Mouse (Mus musculus): ENCODE measurements around the gene Atp8a1. TPM values are rescaled to one million over a fixed set of nuclear protein-coding genes. Genes with fewer than 3 reads are reported as not detected.

The Atp8a1 gene
- total and polyA plus RNA-seq, 2 experiments = 3.8 to 5.1 TPM

GRCm38 (mm10) chr5:67774186-67774585, 73.0 kb downstream of the Atp8a1 start:
- no peaks in the 10 kb centered on the region for H3K36me3 ChIP-seq (ENCODE audit: control insufficient read depth, insufficient read depth, low read length)
- no peaks in the 10 kb centered on the region for H3K79me2 ChIP-seq (ENCODE audit: control insufficient read depth, insufficient read depth, low read length)
- H3K9ac ChIP-seq (ENCODE audit: low read depth, low read length) = no peak overlapping the region
- H3K27me3 ChIP-seq (ENCODE audit: control insufficient read depth, insufficient read depth, low read length) = no peaks in the 10 kb centered on the region
- no peak overlapping the region for H3K27ac ChIP-seq (replicated peaks; ENCODE audit: insufficient read depth, low read depth, low read length)
- no peak overlapping the region for H3K4me3 ChIP-seq (ENCODE audit: insufficient read depth, low read depth, low read length)
- DNase-seq (ENCODE audit: extremely low read depth, low read depth, low spot score) = peak; percentile 18
- TF ChIP-seq CTCF (IDR thresholded peaks at IDR 0.05; ENCODE audit: low read depth, low read length) = no peak
- TF ChIP-seq POLR2A (IDR thresholded peaks at IDR 0.05; ENCODE audit: extremely low read depth, insufficient read depth, low read length) = no peak
- 55% methylated on average over 2 of the region's 2 CpGs for whole genome bisulfite sequencing
- H3K4me1 ChIP-seq (ENCODE audit: control insufficient read depth, insufficient read depth, low read length) = no peaks in the 10 kb centered on the region

GRCm38 (mm10) chr5:67768708-67769107, 78.5 kb downstream of the Atp8a1 start:
- 83% methylated on average over 8 of the region's 8 CpGs for WGBS
- Histone ChIP-seq H3K79me2 (ENCODE audit: control insufficient read depth, insufficient read depth, low read length) (no peaks in the 10 kb centered on the region), H3K36me3 (ENCODE audit: control insufficient read depth, insufficient read depth, low read length) (no peaks in the 10 kb centered on the region), H3K27me3 (ENCODE audit: control insufficient read depth, insufficient read depth, low read length) (no peaks in the 10 kb centered on the region), H3K4me3 (ENCODE audit: insufficient read depth, low read depth, low read length) (no peak overlapping the region), H3K9ac (ENCODE audit: low read depth, low read length) (no peak overlapping the region), H3K4me1 (ENCODE audit: control insufficient read depth, insufficient read depth, low read length) (no peaks in the 10 kb centered on the region), H3K27ac (replicated peaks; ENCODE audit: insufficient read depth, low read depth, low read length) (no peak overlapping the region)
- DNase-seq (ENCODE audit: extremely low read depth, low read depth, low spot score) = no peak
- no peak for TF ChIP-seq POLR2A (IDR thresholded peaks at IDR 0.05; ENCODE audit: extremely low read depth, insufficient read depth, low read length)
- TF ChIP-seq CTCF (IDR thresholded peaks at IDR 0.05; ENCODE audit: low read depth, low read length) = no peak

GRCm38 (mm10) chr5:67764798-67765197, 82.4 kb downstream of the Atp8a1 start:
- Histone ChIP-seq H3K27me3 (ENCODE audit: control insufficient read depth, insufficient read depth, low read length) (no peaks in the 10 kb centered on the region), H3K36me3 (ENCODE audit: control insufficient read depth, insufficient read depth, low read length) (no peaks in the 10 kb centered on the region), H3K9ac (ENCODE audit: low read depth, low read length) (no peak overlapping the region), H3K4me3 (ENCODE audit: insufficient read depth, low read depth, low read length) (no peak overlapping the region), H3K4me1 (ENCODE audit: control insufficient read depth, insufficient read depth, low read length) (no peaks in the 10 kb centered on the region), H3K79me2 (ENCODE audit: control insufficient read depth, insufficient read depth, low read length) (no peaks in the 10 kb centered on the region), H3K27ac (replicated peaks; ENCODE audit: insufficient read depth, low read depth, low read length) (no peak overlapping the region)
- 91% methylated on average over 3 of the region's 3 CpGs for WGBS
- no peak for DNase-seq (ENCODE audit: extremely low read depth, low read depth, low spot score)
- TF ChIP-seq CTCF (IDR thresholded peaks at IDR 0.05; ENCODE audit: low read depth, low read length) = no peak
- TF ChIP-seq POLR2A (IDR thresholded peaks at IDR 0.05; ENCODE audit: extremely low read depth, insufficient read depth, low read length) = no peak

GRCm38 (mm10) chr5:67758126-67758525, 89.1 kb downstream of the Atp8a1 start:
- no peak overlapping the region for H3K4me3 ChIP-seq (ENCODE audit: insufficient read depth, low read depth, low read length)
- no peak for DNase-seq (ENCODE audit: extremely low read depth, low read depth, low spot score)
- WGBS = 86% methylated on average over 6 of the region's 6 CpGs
- no peaks in the 10 kb centered on the region for H3K4me1 ChIP-seq (ENCODE audit: control insufficient read depth, insufficient read depth, low read length)
- H3K36me3 ChIP-seq (ENCODE audit: control insufficient read depth, insufficient read depth, low read length) = no peaks in the 10 kb centered on the region
- H3K79me2 ChIP-seq (ENCODE audit: control insufficient read depth, insufficient read depth, low read length) = no peaks in the 10 kb centered on the region
- H3K27me3 ChIP-seq (ENCODE audit: control insufficient read depth, insufficient read depth, low read length) = no peaks in the 10 kb centered on the region
- H3K27ac ChIP-seq (replicated peaks; ENCODE audit: insufficient read depth, low read depth, low read length) = no peak overlapping the region
- TF ChIP-seq CTCF (IDR thresholded peaks at IDR 0.05; ENCODE audit: low read depth, low read length) = no peak
- no peak for TF ChIP-seq POLR2A (IDR thresholded peaks at IDR 0.05; ENCODE audit: extremely low read depth, insufficient read depth, low read length)
- no peak overlapping the region for H3K9ac ChIP-seq (ENCODE audit: low read depth, low read length)

GRCm38 (mm10) chr5:67756138-67756537, 91.1 kb downstream of the Atp8a1 start:
- DNase-seq (ENCODE audit: extremely low read depth, low read depth, low spot score) = peak; percentile 17
- H3K36me3 ChIP-seq (ENCODE audit: control insufficient read depth, insufficient read depth, low read length) = no peaks in the 10 kb centered on the region
- no peak overlapping the region for H3K4me3 ChIP-seq (ENCODE audit: insufficient read depth, low read depth, low read length)
- no peaks in the 10 kb centered on the region for H3K4me1 ChIP-seq (ENCODE audit: control insufficient read depth, insufficient read depth, low read length)
- H3K27me3 ChIP-seq (ENCODE audit: control insufficient read depth, insufficient read depth, low read length) = no peaks in the 10 kb centered on the region
- no peaks in the 10 kb centered on the region for H3K79me2 ChIP-seq (ENCODE audit: control insufficient read depth, insufficient read depth, low read length)
- H3K9ac ChIP-seq (ENCODE audit: low read depth, low read length) = no peak overlapping the region
- TF ChIP-seq CTCF (IDR thresholded peaks at IDR 0.05; ENCODE audit: low read depth, low read length) (peak; percentile 86), POLR2A (IDR thresholded peaks at IDR 0.05; ENCODE audit: extremely low read depth, insufficient read depth, low read length) (no peak)
- WGBS = 19% methylated on average over 6 of the region's 6 CpGs
- no peak overlapping the region for H3K27ac ChIP-seq (replicated peaks; ENCODE audit: insufficient read depth, low read depth, low read length)

GRCm38 (mm10) chr5:67753057-67753456, 94.2 kb downstream of the Atp8a1 start:
- TF ChIP-seq CTCF (IDR thresholded peaks at IDR 0.05; ENCODE audit: low read depth, low read length) (no peak), POLR2A (IDR thresholded peaks at IDR 0.05; ENCODE audit: extremely low read depth, insufficient read depth, low read length) (no peak)
- Histone ChIP-seq H3K79me2 (ENCODE audit: control insufficient read depth, insufficient read depth, low read length) (no peaks in the 10 kb centered on the region), H3K27me3 (ENCODE audit: control insufficient read depth, insufficient read depth, low read length) (no peaks in the 10 kb centered on the region), H3K9ac (ENCODE audit: low read depth, low read length) (no peak overlapping the region), H3K27ac (replicated peaks; ENCODE audit: insufficient read depth, low read depth, low read length) (no peak overlapping the region), H3K4me3 (ENCODE audit: insufficient read depth, low read depth, low read length) (no peak overlapping the region), H3K36me3 (ENCODE audit: control insufficient read depth, insufficient read depth, low read length) (no peaks in the 10 kb centered on the region), H3K4me1 (ENCODE audit: control insufficient read depth, insufficient read depth, low read length) (no peaks in the 10 kb centered on the region)
- WGBS = 75% methylated on average over 2 of the region's 2 CpGs
- no peak for DNase-seq (ENCODE audit: extremely low read depth, low read depth, low spot score)
